ENCODE assay signal across 8 mouse cellular contexts in the genomic region with DNA sequence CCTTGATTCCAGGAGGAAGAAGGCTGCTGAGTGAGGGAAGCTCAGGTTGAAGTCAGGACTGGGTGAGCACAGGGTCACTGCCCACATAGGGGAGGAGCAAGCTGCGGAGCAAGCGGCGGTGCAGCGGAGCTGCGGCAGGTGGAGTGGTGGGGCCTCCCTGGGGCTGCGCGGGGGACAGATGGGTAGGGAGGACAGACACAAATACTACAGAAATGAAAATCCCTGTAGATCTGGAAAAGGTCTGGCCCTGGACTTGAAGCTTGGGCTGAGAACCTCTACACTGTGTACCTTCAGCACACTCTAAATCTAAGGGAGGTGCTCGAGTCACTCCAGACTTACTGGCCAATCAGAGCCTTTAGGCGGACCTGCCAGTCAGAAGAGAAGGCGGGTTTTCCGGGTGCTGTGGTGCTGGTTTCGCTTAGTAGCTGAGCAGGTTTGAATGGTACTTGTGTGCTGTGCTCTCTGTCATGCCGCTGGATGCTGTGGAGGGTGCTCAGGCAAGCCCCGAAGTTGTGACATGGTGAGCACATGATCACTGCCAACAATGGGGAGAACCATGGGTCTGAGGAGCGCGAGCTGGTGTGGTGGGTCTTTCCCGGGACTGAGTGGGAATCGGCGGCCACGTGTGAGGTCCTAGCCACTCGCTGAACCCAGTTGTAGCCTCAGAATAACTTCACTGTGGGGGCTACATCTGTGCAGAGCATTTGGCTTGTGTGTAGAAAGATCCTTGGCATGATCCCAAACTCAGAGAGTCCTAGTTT. TPM values are rescaled to one million over a fixed set of nuclear protein-coding genes. Genes with fewer than 3 reads are reported as not detected.
DNase-seq lines count a peak whose midpoint lies in the region; ATAC-seq lines count a peak whose summit lies in the region.
"Not testable (repeated sequence)": the region's sequence is repeated elsewhere in the genome, so short reads cannot be mapped to it uniquely, and the experiment has no call there.

No protein-coding gene starts in this region.

- H3K9ac ChIP-seq in heart, embryonic 11.5 days (ENCODE audit: low read depth, low read length): peak overlapping the region; percentile 80
- peak overlapping the region; percentile 69 for H3K9ac ChIP-seq in kidney, embryonic 16.5 days (replicated peaks; ENCODE audit: low read length)

- H3K27ac ChIP-seq in heart, embryonic 11.5 days (ENCODE audit: low read depth, low read length): not testable (repeated sequence)
- H3K27ac ChIP-seq in kidney, embryonic 16.5 days (ENCODE audit: low read length): 0 out of 2 replicates have a peak overlapping the region, but pooled peaks have one; percentile 43

- WGBS in heart, embryonic 11.5 days (ENCODE audit: insufficient replicate concordance): 1% methylated on average over 20 of the region's 21 CpGs
- 1% methylated on average over 20 of the region's 21 CpGs for WGBS in kidney, embryonic 16.5 days

- peak; percentile 87 for DNase-seq in CD4-positive, CD25-positive, alpha-beta regulatory T cell, adult 2 months (ENCODE audit: low read depth, low spot score)
- peak; percentile 61 for DNase-seq in brain, embryonic 18.5 days (ENCODE audit: low read depth, low spot score)
- DNase-seq in liver: peak; percentile 80
- peak; percentile 21 for DNase-seq in monocyte, adult 2 months (ENCODE audit: low read depth in 1 of 2, low spot score in 2 of 2)
- DNase-seq in spleen, postnatal 36 days (ENCODE audit: low spot score in 2 of 2): peak; percentile 76

- peak overlapping the region; percentile 68 for H3K4me3 ChIP-seq in erythroblast, embryonic 14.5 days (replicated peaks)
- peak overlapping the region; percentile 61 for H3K4me3 ChIP-seq in heart, embryonic 11.5 days (ENCODE audit: low read depth, low read length)
- H3K4me3 ChIP-seq in kidney, embryonic 16.5 days (ENCODE audit: low read length): peak overlapping the region; percentile 73

- peak; percentile 97 for ATAC-seq in heart, embryonic 11.5 days (replicated peaks; ENCODE audit: insufficient number of reproducible peaks, low FRiP score, low TSS enrichment)
- ATAC-seq in kidney, embryonic 16.5 days (ENCODE audit: low FRiP score, low TSS enrichment): peak; percentile 99

- H3K9me3 ChIP-seq in erythroblast, embryonic 14.5 days (ENCODE audit: control insufficient read depth, low read length); heart, embryonic 11.5 days (replicated peaks; ENCODE audit: control insufficient read depth, low read length); kidney, embryonic 16.5 days (ENCODE audit: low read length): not testable (repeated sequence)

- not testable (repeated sequence) for H3K36me3 ChIP-seq in erythroblast, embryonic 14.5 days (ENCODE audit: control insufficient read depth); heart, embryonic 11.5 days (ENCODE audit: control insufficient read depth, insufficient read depth, low read length); kidney, embryonic 16.5 days (ENCODE audit: insufficient read depth, low read length)

- H3K4me2 ChIP-seq in heart, embryonic 11.5 days: peak overlapping the region; percentile 66
- peak overlapping the region; percentile 67 for H3K4me2 ChIP-seq in kidney, embryonic 16.5 days (replicated peaks; ENCODE audit: low read depth, low read length)

- not testable (repeated sequence) for H3K27me3 ChIP-seq in erythroblast, embryonic 14.5 days (ENCODE audit: control insufficient read depth); heart, embryonic 11.5 days (ENCODE audit: control insufficient read depth, insufficient read depth, low read length); kidney, embryonic 16.5 days (ENCODE audit: insufficient read depth, low read length)

- peaks cover 13% of the 10 kb centered on the region for H3K4me1 ChIP-seq in erythroblast, embryonic 14.5 days (ENCODE audit: control insufficient read depth)
- not testable (repeated sequence) for H3K4me1 ChIP-seq in heart, embryonic 11.5 days (ENCODE audit: control insufficient read depth, insufficient read depth, low read length); kidney, embryonic 16.5 days (ENCODE audit: insufficient read depth, low read length)

RNA-seq across cellular contexts. Expression of gene Vmn2r87, which starts 44.9 kb away (rescaled TPM):
- not detected in 2 replicates for polyA plus RNA-seq in erythroblast, embryonic 14.5 days (2012)
- not detected in 2 replicates for polyA plus RNA-seq in heart, embryonic 11.5 days (2014; fragmentation: Nextera tagmentation; extraction: Ambion mirVana)
- not detected in 2 replicates for polyA plus RNA-seq in kidney, embryonic 16.5 days (2015; fragmentation: Nextera tagmentation; extraction: Ambion mirVana)

Comparison
In these comparisons a context has a peak if more than half of its experiments do, and no peak if none do; other contexts are left out.
1. DNase-seq: peak in every context shown above with its lines; median percentile 87 in CD4-positive, CD25-positive, alpha-beta regulatory T cell, adult 2 months; 80 in liver; 76 in spleen, postnatal 36 days; 61 in brain, embryonic 18.5 days; 21 in monocyte, adult 2 months.